8 mouse cellular contexts compared by ENCODE assay signal in genomic region chr4:126058134-126058996, GRCm38 (mm10). TPM values are rescaled to one million over a fixed set of nuclear protein-coding genes. Genes with fewer than 3 reads are reported as not detected.
DNase-seq lines count a peak whose midpoint lies in the region; ATAC-seq lines count a peak whose summit lies in the region.

Gene Oscp1 (plus strand): TSS chr4:126058565.

- ATAC-seq in erythroid progenitor cell, adult 5-6 weeks (replicated peaks; ENCODE audit: low FRiP score, poor library complexity, severe bottlenecking) = peak; percentile 96
- peak; percentile 89 for ATAC-seq in heart, embryonic 14.5 days (ENCODE audit: insufficient number of reproducible peaks, insufficient read depth, low FRiP score, low read depth)
- ATAC-seq in liver, embryonic 13.5 days (ENCODE audit: low read depth) = peak; percentile 96
- ATAC-seq in stomach, embryonic 16.5 days (ENCODE audit: insufficient read depth, low FRiP score) = peak; percentile 98

- H3K9ac ChIP-seq in heart, embryonic 14.5 days (ENCODE audit: low read length) = peak within 1 kb of the TSS; percentile 75
- peak within 1 kb of the TSS; percentile 83 for H3K9ac ChIP-seq in liver, embryonic 13.5 days
- H3K9ac ChIP-seq in stomach, embryonic 16.5 days (ENCODE audit: low read length) = peak within 1 kb of the TSS; percentile 73

- H3K4me1 ChIP-seq in heart, embryonic 14.5 days (ENCODE audit: control insufficient read depth in 2 of 2, insufficient read depth in 2 of 2, low read length in 2 of 2) = peaks cover 3 to 11% of the 10 kb centered on the region in 2 experiments; a peak in 2 of 4 replicates
- H3K4me1 ChIP-seq in liver, embryonic 13.5 days (replicated peaks) = peaks cover 25% of the 10 kb centered on the region
- peaks cover 17% of the 10 kb centered on the region for H3K4me1 ChIP-seq in stomach, embryonic 16.5 days (ENCODE audit: control insufficient read depth, insufficient read depth, low read length)

- no peaks in the 10 kb centered on the region for H3K27me3 ChIP-seq in heart, embryonic 14.5 days (ENCODE audit: control insufficient read depth, insufficient read depth, low read length)
- no peaks in the 10 kb centered on the region for H3K27me3 ChIP-seq in liver, embryonic 13.5 days
- H3K27me3 ChIP-seq in stomach, embryonic 16.5 days (ENCODE audit: control insufficient read depth, insufficient read depth, low read length) = no peaks in the 10 kb centered on the region

- H3K36me3 ChIP-seq in heart, embryonic 14.5 days (ENCODE audit: control insufficient read depth, insufficient read depth, low read length) = peaks cover 29% of the 10 kb centered on the region
- H3K36me3 ChIP-seq in liver, embryonic 13.5 days = peaks cover 28% of the 10 kb centered on the region
- H3K36me3 ChIP-seq in stomach, embryonic 16.5 days (ENCODE audit: control insufficient read depth, insufficient read depth, low read length) = peaks cover 9% of the 10 kb centered on the region

- H3K27ac ChIP-seq in heart, embryonic 14.5 days (replicated peaks in 1 of 2; ENCODE audit: control insufficient read depth in 1 of 2, insufficient read depth in 1 of 2, low read depth in 2 of 2, low read length in 2 of 2) = peak within 1 kb of the TSS; percentile 18 to 24; a peak in 2 of 4 replicates
- peak within 1 kb of the TSS; percentile 89 for H3K27ac ChIP-seq in liver, embryonic 13.5 days
- H3K27ac ChIP-seq in stomach, embryonic 16.5 days (ENCODE audit: low read length) = peak within 1 kb of the TSS; percentile 49

- peak; percentile 93 for DNase-seq in CD4-positive helper T cell, adult 2 months (ENCODE audit: low read depth, low spot score)
- peak; percentile 87 for DNase-seq in brain, embryonic 18.5 days (ENCODE audit: low read depth, low spot score)
- DNase-seq in kidney, postnatal 14 days = peak; percentile 94
- peak; percentile 88 for DNase-seq in liver, embryonic 13.5 days
- DNase-seq in neural tube, embryonic 10.5 days (ENCODE audit: extremely low spot score, low spot score) = peak; percentile 94

- H3K9me3 ChIP-seq in heart, embryonic 14.5 days (ENCODE audit: control insufficient read depth, low read length) = no peaks in the 10 kb centered on the region
- no peaks in the 10 kb centered on the region for H3K9me3 ChIP-seq in liver, embryonic 13.5 days (replicated peaks)
- H3K9me3 ChIP-seq in stomach, embryonic 16.5 days (replicated peaks; ENCODE audit: control insufficient read depth, low read length) = no peaks in the 10 kb centered on the region

- H3K4me3 ChIP-seq in heart, embryonic 14.5 days (ENCODE audit: control insufficient read depth in 1 of 2, insufficient read depth in 1 of 2, low read depth in 1 of 2, low read length in 2 of 2) = peak within 1 kb of the TSS; percentile 72 to 88
- H3K4me3 ChIP-seq in liver, embryonic 13.5 days (replicated peaks) = peak within 1 kb of the TSS; percentile 80
- peak within 1 kb of the TSS; percentile 67 for H3K4me3 ChIP-seq in stomach, embryonic 16.5 days (replicated peaks; ENCODE audit: low read length)

- under 1% methylated on average over 57 of the region's 57 CpGs for WGBS in heart, embryonic 14.5 days
- 2% methylated on average over 57 of the region's 57 CpGs for WGBS in liver, embryonic 13.5 days (ENCODE audit: insufficient replicate concordance)
- WGBS in stomach, embryonic 16.5 days = under 1% methylated on average over 57 of the region's 57 CpGs

- H3K4me2 ChIP-seq in heart, embryonic 14.5 days (ENCODE audit: low read length) = peak within 1 kb of the TSS; percentile 84
- H3K4me2 ChIP-seq in liver, embryonic 13.5 days = peak within 1 kb of the TSS; percentile 92
- peak within 1 kb of the TSS; percentile 84 for H3K4me2 ChIP-seq in stomach, embryonic 16.5 days (ENCODE audit: low read depth, low read length)

RNA-seq across cellular contexts. Expression of gene Oscp1, which starts in this region (rescaled TPM):
- 1.3 and 14.8 TPM in 2 replicates for total RNA-seq in erythroid progenitor cell, adult 5-6 weeks (2015; ENCODE audit: low replicate concordance)
- total RNA-seq in erythroid progenitor cell, adult 5-6 weeks (2017; ENCODE audit: low replicate concordance) = 5.6 and 8.9 TPM in 2 replicates
- polyA plus RNA-seq in heart, embryonic 14.5 days (2014; fragmentation: Nextera tagmentation; extraction: Ambion mirVana) = 4.6 and 6.4 TPM in 2 replicates
- 1.4 and 1.5 TPM in 2 replicates for polyA plus RNA-seq in liver, embryonic 13.5 days (2015; fragmentation: Nextera tagmentation; extraction: Ambion mirVana)
- 10.1 and 12.5 TPM in 2 replicates for polyA plus RNA-seq in stomach, embryonic 16.5 days (2015; fragmentation: Nextera tagmentation; extraction: Ambion mirVana)

Comparison
In these comparisons a context has a peak if more than half of its experiments do, and no peak if none do; other contexts are left out.
1. Peak in every context shown above with its lines: DNase-seq, ATAC-seq, H3K4me3 ChIP-seq and H3K27ac ChIP-seq.
2. H3K27ac ChIP-seq: peak in every context shown above with its lines; median percentile 89 in liver, embryonic 13.5 days; 49 in stomach, embryonic 16.5 days; 21 in heart, embryonic 14.5 days.